Mouse (Mus musculus): ENCODE measurements around the gene Igsf8. TPM values are rescaled to one million over a fixed set of nuclear protein-coding genes. Genes with fewer than 3 reads are reported as not detected.

The Igsf8 gene
- polyA plus RNA-seq, 1 experiment from 2014 or later, result 12.8 TPM

DNA sequence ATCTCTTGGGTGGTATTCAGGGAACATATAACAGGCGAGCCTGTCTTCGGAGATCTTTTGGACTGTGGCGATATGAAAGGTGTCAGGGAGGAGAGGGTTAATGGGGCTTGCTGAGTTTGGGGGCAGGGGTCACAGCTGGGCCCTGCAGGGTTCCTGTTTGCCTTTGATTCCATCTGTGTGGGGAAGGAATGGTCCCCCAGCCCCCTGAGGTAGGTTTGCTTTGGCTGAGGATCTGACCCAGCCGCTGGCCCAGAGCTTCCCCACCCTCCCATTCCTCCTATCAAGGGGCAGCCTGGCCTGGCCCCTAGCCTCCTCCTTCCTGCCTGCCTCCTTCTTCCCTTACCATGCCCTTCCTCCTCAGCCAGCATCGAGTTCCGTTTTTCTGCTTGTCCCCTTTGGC, 41.4 kb downstream of the Igsf8 start:
- no peak overlapping the region for H3K27ac ChIP-seq (ENCODE audit: low read depth)
- H3K9me3 ChIP-seq (ENCODE audit: low read length), result no peaks in the 10 kb centered on the region
- TF ChIP-seq EP300 (IDR thresholded peaks at IDR 0.05; ENCODE audit: low read depth) (no peak), CTCF (IDR thresholded peaks at IDR 0.05; ENCODE audit: low read depth) (no peak)
- WGBS (ENCODE audit: insufficient replicate concordance), result 17% methylated on average over 6 of the region's 6 CpGs
- no peak for DNase-seq
- H3K36me3 ChIP-seq (replicated peaks; ENCODE audit: insufficient read depth, low read length), result no peaks in the 10 kb centered on the region
- no peak for ATAC-seq
- H3K4me3 ChIP-seq (ENCODE audit: low read depth, low read length), result no peak overlapping the region
- H3K4me1 ChIP-seq (ENCODE audit: insufficient read depth), result peaks cover 30% of the 10 kb centered on the region
- no peak overlapping the region for H3K9ac ChIP-seq (replicated peaks)
- no peaks in the 10 kb centered on the region for H3K27me3 ChIP-seq (ENCODE audit: insufficient read depth, low read length)
- no peak overlapping the region for H3K4me2 ChIP-seq (ENCODE audit: low read depth, low read length)

DNA sequence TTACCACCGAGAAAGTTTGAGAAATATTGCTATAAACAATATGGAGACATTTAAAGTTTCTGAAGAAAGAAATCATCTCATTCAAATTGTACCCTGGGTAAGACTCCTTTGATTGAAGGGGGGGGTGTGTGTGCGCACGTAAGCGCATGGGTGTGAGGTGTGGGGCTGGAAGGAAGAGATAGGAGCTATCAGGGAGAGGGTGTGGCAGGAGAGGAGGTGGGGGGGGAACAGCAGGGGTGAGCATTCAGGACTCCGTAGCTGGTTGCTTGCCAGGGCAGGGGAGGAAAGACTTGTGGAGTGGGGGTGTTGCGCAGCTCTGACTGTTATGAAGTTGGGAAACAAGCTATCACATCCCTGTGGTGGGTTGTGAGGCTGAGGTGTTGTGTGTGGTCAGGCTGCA, 43.0 kb downstream of the Igsf8 start:
- peaks cover 30% of the 10 kb centered on the region for H3K4me1 ChIP-seq (ENCODE audit: insufficient read depth)
- TF ChIP-seq CTCF (IDR thresholded peaks at IDR 0.05; ENCODE audit: low read depth), result no peak
- H3K9me3 ChIP-seq (ENCODE audit: low read length), result no peaks in the 10 kb centered on the region
- no peak overlapping the region for H3K4me2 ChIP-seq (ENCODE audit: low read depth, low read length)
- no peaks in the 10 kb centered on the region for H3K27me3 ChIP-seq (ENCODE audit: insufficient read depth, low read length)
- no peak overlapping the region for H3K9ac ChIP-seq (replicated peaks)
- WGBS (ENCODE audit: insufficient replicate concordance), result 33% methylated on average over 6 of the region's 6 CpGs
- no peak overlapping the region for H3K4me3 ChIP-seq (ENCODE audit: low read depth, low read length)
- no peak overlapping the region for H3K27ac ChIP-seq (ENCODE audit: low read depth)
- ATAC-seq (0 out of 2 replicates have a peak, but pooled peaks have one; percentile 9), DNase-seq (no peak)
- H3K36me3 ChIP-seq (replicated peaks; ENCODE audit: insufficient read depth, low read length), result no peaks in the 10 kb centered on the region

GRCm38 (mm10) chr1:172305153-172305552, 43.7 kb downstream of the Igsf8 start:
- Histone ChIP-seq H3K4me3 (ENCODE audit: low read depth, low read length) (no peak overlapping the region), H3K4me2 (ENCODE audit: low read depth, low read length) (no peak overlapping the region), H3K27ac (ENCODE audit: low read depth) (no peak overlapping the region), H3K9ac (replicated peaks) (no peak overlapping the region), H3K9me3 (ENCODE audit: low read length) (no peaks in the 10 kb centered on the region), H3K27me3 (ENCODE audit: insufficient read depth, low read length) (no peaks in the 10 kb centered on the region), H3K36me3 (replicated peaks; ENCODE audit: insufficient read depth, low read length) (no peaks in the 10 kb centered on the region), H3K4me1 (ENCODE audit: insufficient read depth) (peaks cover 34% of the 10 kb centered on the region)
- no peak for TF ChIP-seq EP300 (IDR thresholded peaks at IDR 0.05; ENCODE audit: low read depth)
- TF ChIP-seq CTCF (IDR thresholded peaks at IDR 0.05; ENCODE audit: low read depth), result no peak
- WGBS (ENCODE audit: insufficient replicate concordance), result 56% methylated on average over 2 of the region's 2 CpGs
- DNase-seq (no peak), ATAC-seq (no peak)

DNA sequence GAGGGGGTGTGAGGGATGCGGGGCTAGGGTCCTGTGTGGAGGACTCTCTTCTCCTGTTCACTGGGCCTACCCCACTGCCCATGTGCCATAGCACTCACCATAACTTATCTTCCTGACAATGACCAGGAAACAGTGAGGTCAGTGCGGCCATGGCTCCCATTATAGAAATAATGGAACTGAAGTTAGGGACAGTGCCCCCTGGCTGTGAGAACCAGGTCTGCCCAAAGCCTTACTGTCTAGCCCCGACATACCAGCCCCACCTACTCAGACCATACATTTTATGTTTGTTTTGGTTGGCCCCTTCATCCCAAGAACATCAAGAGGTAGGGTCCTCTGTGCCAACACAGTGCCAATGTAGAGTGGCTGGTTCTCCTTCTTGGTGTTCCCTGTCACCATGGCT, 44.2 kb downstream of the Igsf8 start:
- Histone ChIP-seq H3K4me3 (ENCODE audit: low read depth, low read length) (no peak overlapping the region), H3K27me3 (ENCODE audit: insufficient read depth, low read length) (no peaks in the 10 kb centered on the region), H3K9me3 (ENCODE audit: low read length) (no peaks in the 10 kb centered on the region), H3K36me3 (replicated peaks; ENCODE audit: insufficient read depth, low read length) (no peaks in the 10 kb centered on the region), H3K27ac (ENCODE audit: low read depth) (peak overlapping the region; percentile 3; the same call in 1 of the 2 replicates), H3K9ac (replicated peaks) (no peak overlapping the region), H3K4me1 (ENCODE audit: insufficient read depth) (peaks cover 39% of the 10 kb centered on the region), H3K4me2 (ENCODE audit: low read depth, low read length) (no peak overlapping the region)
- no peak for DNase-seq
- no peak for ATAC-seq
- WGBS (ENCODE audit: insufficient replicate concordance), result 51% methylated on average over 3 of the region's 3 CpGs
- no peak for TF ChIP-seq EP300 (IDR thresholded peaks at IDR 0.05; ENCODE audit: low read depth)
- TF ChIP-seq CTCF (IDR thresholded peaks at IDR 0.05; ENCODE audit: low read depth), result peak; percentile 52

- TF ChIP-seq CTCF (IDR thresholded peaks at IDR 0.05; ENCODE audit: low read depth) (no peak), EP300 (IDR thresholded peaks at IDR 0.05; ENCODE audit: low read depth) (no peak)
Measured at GRCm38 (mm10) chr1:172306196-172306595, 44.8 kb downstream of the Igsf8 start.

GRCm38 (mm10) chr1:172306885-172307284, 45.4 kb downstream of the Igsf8 start:
- Histone ChIP-seq H3K27ac (ENCODE audit: low read depth) (no peak overlapping the region), H3K4me2 (ENCODE audit: low read depth, low read length) (no peak overlapping the region), H3K27me3 (ENCODE audit: insufficient read depth, low read length) (no peaks in the 10 kb centered on the region), H3K9me3 (ENCODE audit: low read length) (no peaks in the 10 kb centered on the region), H3K4me1 (ENCODE audit: insufficient read depth) (peaks cover 47% of the 10 kb centered on the region), H3K4me3 (ENCODE audit: low read depth, low read length) (no peak overlapping the region), H3K9ac (replicated peaks) (no peak overlapping the region), H3K36me3 (replicated peaks; ENCODE audit: insufficient read depth, low read length) (no peaks in the 10 kb centered on the region)
- 73% methylated on average over 6 of the region's 6 CpGs for WGBS (ENCODE audit: insufficient replicate concordance)
- ATAC-seq, result no peak
- TF ChIP-seq EP300 (IDR thresholded peaks at IDR 0.05; ENCODE audit: low read depth) (no peak), CTCF (IDR thresholded peaks at IDR 0.05; ENCODE audit: low read depth) (no peak)
- DNase-seq, result no peak

More at GRCm38 (mm10) chr1:172306196-172306595, 44.8 kb downstream of the Igsf8 start:
- Histone ChIP-seq H3K4me1 (ENCODE audit: insufficient read depth) (peaks cover 44% of the 10 kb centered on the region), H3K4me3 (ENCODE audit: low read depth, low read length) (no peak overlapping the region), H3K27me3 (ENCODE audit: insufficient read depth, low read length) (no peaks in the 10 kb centered on the region), H3K36me3 (replicated peaks; ENCODE audit: insufficient read depth, low read length) (no peaks in the 10 kb centered on the region), H3K9me3 (ENCODE audit: low read length) (no peaks in the 10 kb centered on the region), H3K27ac (ENCODE audit: low read depth) (peak overlapping the region; percentile 3; the same call in 1 of the 2 replicates), H3K4me2 (ENCODE audit: low read depth, low read length) (no peak overlapping the region), H3K9ac (replicated peaks) (no peak overlapping the region)
- ATAC-seq (no peak), DNase-seq (no peak)
- WGBS (ENCODE audit: insufficient replicate concordance), result 20% methylated on average over 4 of the region's 4 CpGs

GRCm38 (mm10) chr1:172307936-172308335, 46.5 kb downstream of the Igsf8 start:
- Histone ChIP-seq H3K4me3 (ENCODE audit: low read depth, low read length) (no peak overlapping the region), H3K36me3 (replicated peaks; ENCODE audit: insufficient read depth, low read length) (no peaks in the 10 kb centered on the region), H3K27ac (ENCODE audit: low read depth) (peak overlapping the region; percentile 82), H3K9ac (replicated peaks) (peak overlapping the region; percentile 50), H3K9me3 (ENCODE audit: low read length) (no peaks in the 10 kb centered on the region), H3K27me3 (ENCODE audit: insufficient read depth, low read length) (no peaks in the 10 kb centered on the region), H3K4me1 (ENCODE audit: insufficient read depth) (peaks cover 43% of the 10 kb centered on the region), H3K4me2 (ENCODE audit: low read depth, low read length) (no peak overlapping the region)
- WGBS (ENCODE audit: insufficient replicate concordance), result 59% methylated on average over 10 of the region's 10 CpGs
- no peak for TF ChIP-seq CTCF (IDR thresholded peaks at IDR 0.05; ENCODE audit: low read depth)
- 0 out of 2 replicates have a peak, but pooled peaks have one; percentile 27 for TF ChIP-seq EP300 (IDR thresholded peaks at IDR 0.05; ENCODE audit: low read depth)
- peak; percentile 52 for DNase-seq
- peak; percentile 63 for ATAC-seq
